Mouse (Mus musculus) hindbrain, embryonic 11.5 days (tissue): Measurements from ENCODE around the gene Nrd1. TPM values are rescaled to one million over a fixed set of nuclear protein-coding genes. Genes with fewer than 3 reads are reported as not detected.

Experiments used
- ATAC-seq: fragments of 200-750 bp; cut with Nextera tagmentation; 2 replicates; pipeline ENCODE4 v1.8.0; 2017; ENCODE audit warnings: mild to moderate bottlenecking, moderate TSS enrichment, moderate library complexity; ENCODE audit not compliant: low FRiP score
- DNase-seq: peaks from one replicate; pipeline ENCODE4 v3.0.0-alpha.2; 2015; ENCODE audit warnings: low spot score
- H3K27ac ChIP-seq: fragments of 300-500 bp; sonication (generic); 2 replicates; pipeline ENCODE4 v1.5.1; 2014; ENCODE audit warnings: mild to moderate bottlenecking, low read depth, low read length
- H3K27me3 ChIP-seq: fragments of 300-500 bp; sonication (generic); 2 replicates; pipeline ENCODE4 v1.6.1; 2014; ENCODE audit warnings: mild to moderate bottlenecking, low read length, moderate library complexity, mixed read lengths; ENCODE audit not compliant: control insufficient read depth, insufficient read depth
- H3K36me3 ChIP-seq: fragments of 300-500 bp; sonication (generic); 2 replicates; pipeline ENCODE4 v1.6.1; 2014; ENCODE audit warnings: mild to moderate bottlenecking, low read length, moderate library complexity, mixed read lengths; ENCODE audit not compliant: control insufficient read depth, insufficient read depth
- H3K4me1 ChIP-seq: fragments of 300-500 bp; sonication (generic); replicated peaks from 2 replicates; pipeline ENCODE4 v1.6.1; 2014; ENCODE audit warnings: low read length, mixed read lengths; ENCODE audit not compliant: control insufficient read depth, insufficient read depth
- H3K4me2 ChIP-seq: fragments of 300-500 bp; sonication (generic); replicated peaks from 2 replicates; pipeline ENCODE4 v1.6.1; 2014; ENCODE audit warnings: mild to moderate bottlenecking, low read depth, low read length
- H3K4me3 ChIP-seq: fragments of 300-500 bp; sonication (generic); 2 replicates; pipeline ENCODE4 v1.5.1; 2014; ENCODE audit warnings: low read depth, low read length
- H3K9ac ChIP-seq: fragments of 300-500 bp; sonication (generic); 2 replicates; pipeline ENCODE4 v1.6.1; 2014; ENCODE audit warnings: low read depth, low read length
- H3K9me3 ChIP-seq: fragments of 300-500 bp; sonication (generic); 2 replicates; pipeline ENCODE4 v1.6.1; 2016; ENCODE audit warnings: low read length; ENCODE audit not compliant: control insufficient read depth
- WGBS: fragments of 180-500 bp; shearing (Covaris S2); extraction: QIAGEN DNeasy Blood & Tissue Kit; methylation state at CpG from one replicate; pipeline ENCODE4 v1.1.7; 2014; 5-methylcytosine and 5-hydroxymethylcytosine counted together
- polyA plus RNA-seq: library from polyadenylated mRNA; unstranded; fragments of >200 nt; fragmentation: Nextera tagmentation; extraction: Ambion mirVana; gene quantifications from 2 replicates; pipeline ENCODE4 v1.2.1, GENCODE M21; 2014

Gene Nrd1
- 74.4 and 82.5 TPM in 2 replicates for polyA plus RNA-seq

GRCm38 (mm10) chr4:108999999-109000950 lies at the start of gene Nrd1:
Gene Nrd1 (plus strand): TSS chr4:109000655.
- H3K36me3 ChIP-seq = no peaks in the 10 kb centered on the region
- peak within 1 kb of the TSS; percentile 70 for H3K4me3 ChIP-seq
- H3K9ac ChIP-seq = peak within 1 kb of the TSS; percentile 76
- peak within 1 kb of the TSS; percentile 50 for H3K4me2 ChIP-seq
- WGBS = under 1% methylated on average over 58 of the region's 58 CpGs
- H3K4me1 ChIP-seq = no peaks in the 10 kb centered on the region
- no peaks in the 10 kb centered on the region for H3K27me3 ChIP-seq
- ATAC-seq (peak; percentile 100), DNase-seq (peak; percentile 98)
- H3K9me3 ChIP-seq = no peaks in the 10 kb centered on the region
- H3K27ac ChIP-seq = peak within 1 kb of the TSS; percentile 82

DNA sequence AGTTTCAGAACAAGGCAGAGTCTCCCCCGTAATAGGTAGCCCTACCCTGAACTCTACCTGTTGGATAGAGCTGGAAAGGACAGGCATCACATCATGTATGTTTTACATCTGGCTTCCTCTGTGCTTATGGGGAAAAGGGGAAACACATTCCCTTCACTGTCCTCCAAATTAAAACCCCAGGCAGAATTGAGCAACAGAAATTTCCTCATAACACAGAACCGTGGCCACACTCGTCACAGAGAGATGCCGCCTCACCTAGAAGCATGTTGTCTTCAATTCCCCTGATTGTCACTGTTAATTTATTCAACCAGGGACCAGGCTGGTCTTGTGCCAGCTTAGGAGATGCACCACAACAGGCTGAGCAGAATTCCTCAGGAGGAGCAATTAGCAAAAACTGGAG lies 48.8 kb upstream of the Nrd1 start:
- no peaks in the 10 kb centered on the region for H3K4me1 ChIP-seq
- H3K9me3 ChIP-seq = no peaks in the 10 kb centered on the region
- ATAC-seq (no peak), DNase-seq (no peak)
- H3K4me3 ChIP-seq = no peak overlapping the region
- H3K36me3 ChIP-seq = no peaks in the 10 kb centered on the region
- 91% methylated on average over 4 of the region's 4 CpGs for WGBS
- no peak overlapping the region for H3K4me2 ChIP-seq
- H3K9ac ChIP-seq = no peak overlapping the region
- H3K27ac ChIP-seq = no peak overlapping the region
- no peaks in the 10 kb centered on the region for H3K27me3 ChIP-seq

GRCm38 (mm10) chr4:108959696-108960095 lies 40.8 kb upstream of the Nrd1 start:
- Histone ChIP-seq H3K4me2 (no peak overlapping the region), H3K27ac (no peak overlapping the region), H3K36me3 (no peaks in the 10 kb centered on the region), H3K9me3 (no peaks in the 10 kb centered on the region), H3K4me1 (no peaks in the 10 kb centered on the region), H3K27me3 (no peaks in the 10 kb centered on the region), H3K9ac (no peak overlapping the region), H3K4me3 (no peak overlapping the region)
- ATAC-seq (no peak), DNase-seq (no peak)
- WGBS = 88% methylated on average over 3 of the region's 3 CpGs

DNA sequence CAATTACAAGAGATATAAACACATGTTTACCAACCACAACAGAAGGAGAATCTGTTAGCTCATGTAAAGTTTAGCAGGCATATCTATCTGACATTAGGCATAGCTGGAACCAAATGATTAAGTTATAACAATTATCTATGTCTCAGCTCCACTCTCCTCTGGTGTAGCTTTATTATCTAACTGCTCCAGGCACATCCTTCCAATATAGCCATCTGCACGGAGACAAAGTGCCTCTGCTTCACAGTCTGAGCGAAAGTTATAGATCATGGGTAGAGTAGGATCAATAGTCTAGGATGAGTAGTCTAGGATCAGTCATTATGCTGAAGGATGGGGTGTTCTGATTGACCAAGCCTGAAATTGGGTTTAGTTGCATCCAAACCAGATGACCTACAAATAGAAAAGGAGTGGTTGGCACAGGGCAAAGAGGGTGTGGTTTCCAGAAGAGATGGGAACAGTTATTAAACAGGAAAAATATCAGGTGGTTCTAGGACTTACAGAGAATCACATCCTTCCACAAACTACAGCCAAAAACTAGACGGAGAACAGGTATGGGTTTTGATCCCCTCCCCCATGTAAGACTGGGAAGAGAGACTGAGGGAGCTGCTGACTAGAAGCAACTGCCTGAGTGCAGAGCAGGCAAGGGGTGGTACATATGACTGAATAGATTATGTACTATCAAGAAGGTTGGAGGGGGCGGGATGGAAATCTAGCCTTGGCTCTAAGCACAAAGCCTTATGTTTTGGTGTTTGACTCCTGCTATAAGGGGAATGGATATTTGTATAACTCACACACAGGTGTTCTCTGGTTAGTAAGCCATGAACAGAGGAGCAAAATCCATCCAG lies 39.6 kb upstream of the Nrd1 start:
- WGBS = 82% methylated on average over 4 of the region's 4 CpGs
- H3K27me3 ChIP-seq = no peaks in the 10 kb centered on the region
- ATAC-seq = no peak
- H3K9ac ChIP-seq = no peak overlapping the region
- no peak for DNase-seq
- no peak overlapping the region for H3K4me2 ChIP-seq
- no peaks in the 10 kb centered on the region for H3K4me1 ChIP-seq
- H3K9me3 ChIP-seq = no peaks in the 10 kb centered on the region
- H3K36me3 ChIP-seq = no peaks in the 10 kb centered on the region
- no peak overlapping the region for H3K4me3 ChIP-seq
- H3K27ac ChIP-seq = no peak overlapping the region

GRCm38 (mm10) chr4:108963017-108963416 lies 37.4 kb upstream of the Nrd1 start:
- DNase-seq (no peak), ATAC-seq (no peak)
- no peaks in the 10 kb centered on the region for H3K36me3 ChIP-seq
- H3K4me3 ChIP-seq = no peak overlapping the region
- no peak overlapping the region for H3K9ac ChIP-seq
- 90% methylated on average over 6 of the region's 6 CpGs for WGBS
- no peaks in the 10 kb centered on the region for H3K9me3 ChIP-seq
- H3K27ac ChIP-seq = no peak overlapping the region
- H3K27me3 ChIP-seq = no peaks in the 10 kb centered on the region
- no peak overlapping the region for H3K4me2 ChIP-seq
- H3K4me1 ChIP-seq = no peaks in the 10 kb centered on the region

DNA sequence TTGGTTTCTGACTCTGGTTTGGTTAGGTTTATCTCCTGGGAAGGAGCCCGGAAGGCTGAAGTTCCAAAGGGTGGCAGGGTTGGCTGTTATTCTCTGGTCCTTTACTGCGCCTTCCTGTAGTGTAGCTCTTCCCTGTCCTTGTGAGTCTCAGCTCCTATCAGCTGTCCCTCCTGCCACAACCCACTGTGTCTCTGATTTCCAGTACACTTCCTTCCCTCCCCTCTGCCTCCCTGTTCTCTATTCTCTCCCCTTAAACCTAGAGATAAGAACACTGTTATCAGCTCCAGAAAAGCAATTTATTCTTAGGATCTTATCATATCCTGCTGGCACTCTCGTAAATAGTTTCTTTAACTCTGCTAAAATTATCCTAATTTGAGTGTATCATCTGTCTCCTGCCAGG lies 30.9 kb upstream of the Nrd1 start:
- ATAC-seq (no peak), DNase-seq (no peak)
- 80% methylated on average over 3 of the region's 3 CpGs for WGBS
- H3K9me3 ChIP-seq = no peaks in the 10 kb centered on the region
- no peak overlapping the region for H3K4me2 ChIP-seq
- no peaks in the 10 kb centered on the region for H3K4me1 ChIP-seq
- no peak overlapping the region for H3K27ac ChIP-seq
- no peaks in the 10 kb centered on the region for H3K36me3 ChIP-seq
- no peak overlapping the region for H3K9ac ChIP-seq
- no peaks in the 10 kb centered on the region for H3K27me3 ChIP-seq
- H3K4me3 ChIP-seq = no peak overlapping the region

GRCm38 (mm10) chr4:108971054-108971453 lies 29.4 kb upstream of the Nrd1 start:
- no peak overlapping the region for H3K27ac ChIP-seq
- no peak overlapping the region for H3K9ac ChIP-seq
- 85% methylated on average over 5 of the region's 5 CpGs for WGBS
- no peak for DNase-seq
- H3K4me1 ChIP-seq = no peaks in the 10 kb centered on the region
- no peak overlapping the region for H3K4me2 ChIP-seq
- no peaks in the 10 kb centered on the region for H3K36me3 ChIP-seq
- no peaks in the 10 kb centered on the region for H3K27me3 ChIP-seq
- H3K4me3 ChIP-seq = no peak overlapping the region
- no peaks in the 10 kb centered on the region for H3K9me3 ChIP-seq
- no peak for ATAC-seq

DNA sequence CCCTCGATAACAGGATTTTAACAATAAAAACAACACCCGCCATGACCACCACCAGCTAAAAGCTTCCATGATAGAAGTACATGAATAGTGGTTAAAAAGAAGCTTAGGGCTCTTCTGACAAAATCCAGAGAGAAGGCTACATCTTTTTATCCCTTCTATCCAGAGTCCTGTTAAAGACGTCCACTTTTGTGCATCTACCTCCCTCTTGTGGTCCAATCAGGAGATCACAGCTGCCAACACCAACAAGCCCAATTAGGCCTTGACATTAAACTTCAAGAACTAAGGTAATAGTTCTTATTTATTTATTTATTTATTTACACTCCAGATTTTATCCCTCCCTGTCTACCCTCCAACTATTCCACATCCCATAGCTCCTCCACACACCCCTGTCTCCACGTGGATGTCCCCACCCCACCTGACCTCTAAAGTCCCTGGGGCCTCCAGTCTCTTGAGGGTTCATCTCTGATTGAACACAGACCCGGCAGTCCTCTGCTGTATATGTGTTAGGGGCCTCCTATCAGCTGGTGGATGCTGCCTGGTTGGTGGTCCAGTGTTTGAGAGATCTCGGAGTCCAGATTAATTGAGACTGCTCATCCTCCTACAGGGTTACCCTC lies 23.9 kb upstream of the Nrd1 start:
- Histone ChIP-seq H3K4me1 (no peaks in the 10 kb centered on the region), H3K27me3 (no peaks in the 10 kb centered on the region), H3K27ac (no peak overlapping the region), H3K9me3 (no peaks in the 10 kb centered on the region), H3K36me3 (no peaks in the 10 kb centered on the region), H3K9ac (no peak overlapping the region), H3K4me3 (no peak overlapping the region), H3K4me2 (no peak overlapping the region)
- peak; percentile 62 for DNase-seq
- WGBS = 46% methylated on average over 6 of the region's 6 CpGs
- no peak for ATAC-seq
